Mouse (Mus musculus) testis, adult 2 months (tissue): ENCODE measurements around the gene Mvb12b.

ENCODE experiments used
- CTCF ChIP-seq: fragments of 200-500 bp; IDR thresholded peaks from 2 replicates; pipeline ENCODE4 v1.5.1; 2012; ENCODE audit warnings: low read depth, mild to moderate bottlenecking, inconsistent platforms, low read length, moderate library complexity; ENCODE audit not compliant: control insufficient read depth, insufficient read depth, insufficient replicate concordance
- POLR2A ChIP-seq: fragments of 200-500 bp; IDR thresholded peaks from 2 replicates; pipeline ENCODE4 v1.6.1; 2012; ENCODE audit warnings: low read depth, mild to moderate bottlenecking, inconsistent platforms, low read length, moderate library complexity; ENCODE audit not compliant: control insufficient read depth

GRCm38 (mm10) chr2:33908374-33908773 is 20.6 kb upstream of the Mvb12b start:
- no peak for TF ChIP-seq CTCF
- TF ChIP-seq POLR2A = no peak
